Comparison of ENCODE assay signal across 19 mouse cellular contexts in genomic region chr1:88140492-88140891, GRCm38 (mm10). TPM values are rescaled to one million over a fixed set of nuclear protein-coding genes. Genes with fewer than 3 reads are reported as not detected.
DNase-seq lines count a peak whose midpoint lies in the region; ATAC-seq and TF ChIP-seq lines count a peak whose summit lies in the region.
"Not testable (repeated sequence)": the region's sequence is repeated elsewhere in the genome, so short reads cannot be mapped to it uniquely, and the experiment has no call there.
"Had no signal": no experiment of that assay in that cellular context is flagged by ENCODE, and none has a peak within 500 bp of the region (broad histone marks: within the 10 kb centered on the region; RNA-seq: fewer than 3 reads in every experiment).

No protein-coding gene starts in this region.

- TF ChIP-seq POLR2A in small intestine, adult 2 months (IDR thresholded peaks at IDR 0.05; ENCODE audit: low read depth, low read length) = not testable (repeated sequence)

- H3K9ac ChIP-seq in heart, embryonic 12.5 days; liver, embryonic 13.5 days; lung, embryonic 16.5 days (ENCODE audit: low read length): not testable (repeated sequence)

- 40% methylated on average over 1 of the region's 1 CpGs for WGBS in heart, embryonic 12.5 days
- 28% methylated on average over 1 of the region's 1 CpGs for WGBS in liver, embryonic 13.5 days (ENCODE audit: insufficient replicate concordance)
- WGBS in lung, embryonic 16.5 days = 33% methylated on average over 1 of the region's 1 CpGs
- 26% methylated on average over 1 of the region's 1 CpGs for WGBS in small intestine, adult 2 months

- not testable (repeated sequence) for TF ChIP-seq CTCF in small intestine, adult 2 months (IDR thresholded peaks at IDR 0.05; ENCODE audit: extremely low read depth, insufficient read length, insufficient replicate concordance, low read depth, low read length)

- peak; percentile 94 for ATAC-seq in heart, embryonic 12.5 days (ENCODE audit: insufficient number of reproducible peaks, low FRiP score)
- ATAC-seq in liver, embryonic 13.5 days (ENCODE audit: low read depth) = peak; percentile 99
- ATAC-seq in lung, embryonic 16.5 days (ENCODE audit: low read depth) = peak; percentile 43; the same call in 1 of the 2 replicates

- peak; percentile 84 for DNase-seq in NIH3T3 (ENCODE audit: low read depth)
- DNase-seq in kidney, adult 18-20 months = peak; percentile 64
- DNase-seq in kidney, postnatal 10 days = peak; percentile 55
- not testable (repeated sequence) for DNase-seq in liver, embryonic 13.5 days

- H3K27me3 ChIP-seq in heart, embryonic 12.5 days (replicated peaks); liver, embryonic 13.5 days; lung, embryonic 16.5 days (ENCODE audit: control insufficient read depth, insufficient read depth, low read depth, low read length); small intestine, adult 2 months (ENCODE audit: control insufficient read depth, insufficient read depth, low read length): not testable (repeated sequence)

- not testable (repeated sequence) for H3K4me2 ChIP-seq in heart, embryonic 12.5 days; liver, embryonic 13.5 days; lung, embryonic 16.5 days (ENCODE audit: low read depth, low read length)

- H3K27ac ChIP-seq in heart, embryonic 12.5 days (ENCODE audit: poor library complexity, severe bottlenecking); liver, embryonic 13.5 days; lung, embryonic 16.5 days (ENCODE audit: low read length): not testable (repeated sequence)
- 0 out of 2 replicates have a peak overlapping the region, but pooled peaks have one; percentile 15 for H3K27ac ChIP-seq in small intestine, adult 2 months (ENCODE audit: insufficient read depth, low read depth, low read length)

- H3K4me1 ChIP-seq in heart, embryonic 12.5 days (replicated peaks); lung, embryonic 16.5 days (replicated peaks; ENCODE audit: control insufficient read depth, insufficient read depth, low read length); small intestine, adult 2 months (ENCODE audit: control insufficient read depth, insufficient read depth, insufficient read length, low read length): not testable (repeated sequence)
- H3K4me1 ChIP-seq in liver, embryonic 13.5 days (replicated peaks) = peaks cover 15% of the 10 kb centered on the region

- H3K9me3 ChIP-seq in heart, embryonic 12.5 days (replicated peaks); liver, embryonic 13.5 days (replicated peaks); lung, embryonic 16.5 days (ENCODE audit: control insufficient read depth, low read length): not testable (repeated sequence)

- not testable (repeated sequence) for H3K36me3 ChIP-seq in heart, embryonic 12.5 days; liver, embryonic 13.5 days; lung, embryonic 16.5 days (ENCODE audit: control insufficient read depth, insufficient read depth, low read length); small intestine, adult 2 months (ENCODE audit: control insufficient read depth, insufficient read depth, low read length)

- not testable (repeated sequence) for H3K4me3 ChIP-seq in heart, embryonic 12.5 days; liver, embryonic 13.5 days (replicated peaks); lung, embryonic 16.5 days (ENCODE audit: low read length); small intestine, adult 2 months (ENCODE audit: low read depth, low read length)

RNA-seq across cellular contexts. Expression of gene Ugt1a6a, which starts 5.9 kb away (rescaled TPM):
- polyA plus RNA-seq in heart, embryonic 12.5 days (2016; fragmentation: Nextera tagmentation; extraction: Ambion mirVana) = not detected in 2 replicates
- polyA plus RNA-seq in liver, embryonic 13.5 days (2015; fragmentation: Nextera tagmentation; extraction: Ambion mirVana) = 3.4 and 4.3 TPM in 2 replicates
- polyA plus RNA-seq in lung, embryonic 16.5 days (2015; fragmentation: Nextera tagmentation; extraction: Ambion mirVana) = 3.7 and 3.9 TPM in 2 replicates
- 2.1 and 12.2 TPM in 2 replicates for polyA plus RNA-seq in small intestine, adult 2 months (2012; rRNA removed)

RNA-seq across cellular contexts. Expression of gene Ugt1a5, which starts 25.3 kb away (rescaled TPM):
- polyA plus RNA-seq in heart, embryonic 12.5 days (2016; fragmentation: Nextera tagmentation; extraction: Ambion mirVana) = not detected in 2 replicates
- not detected in 2 replicates for polyA plus RNA-seq in liver, embryonic 13.5 days (2015; fragmentation: Nextera tagmentation; extraction: Ambion mirVana)
- polyA plus RNA-seq in lung, embryonic 16.5 days (2015; fragmentation: Nextera tagmentation; extraction: Ambion mirVana) = not detected in 2 replicates
- polyA plus RNA-seq in small intestine, adult 2 months (2012; rRNA removed) = 0.28 and 0.34 TPM in 2 replicates
- polyA plus RNA-seq: C2C12; embryonic facial prominence, embryonic 14.5 days; forebrain, embryonic 11.5 days; heart, postnatal 0 days; hindbrain, embryonic 12.5 days; inflammation-experienced regulatory T-cells, adult 6 months; limb, embryonic 12.5 days; macrophage; midbrain, embryonic 14.5 days; myocyte; neural tube, embryonic 15.5 days had no signal

RNA-seq across cellular contexts. Expression of gene Ugt1a6b, which starts 37.4 kb away (rescaled TPM):
- polyA plus RNA-seq in heart, embryonic 12.5 days (2016; fragmentation: Nextera tagmentation; extraction: Ambion mirVana) = not detected in 2 replicates
- 2.1 TPM in 2 replicates for polyA plus RNA-seq in liver, embryonic 13.5 days (2015; fragmentation: Nextera tagmentation; extraction: Ambion mirVana)
- polyA plus RNA-seq in lung, embryonic 16.5 days (2015; fragmentation: Nextera tagmentation; extraction: Ambion mirVana) = 0.43 and 0.94 TPM in 2 replicates
- 2.7 and 3.6 TPM in 2 replicates for polyA plus RNA-seq in small intestine, adult 2 months (2012; rRNA removed)
- polyA plus RNA-seq: C2C12; forebrain, embryonic 11.5 days; heart, postnatal 0 days; inflammation-experienced regulatory T-cells, adult 6 months; limb, embryonic 12.5 days; neural tube, embryonic 15.5 days had no signal

RNA-seq across cellular contexts. Expression of gene Ugt1a7c, which starts 45.6 kb away (rescaled TPM):
- 0.58 and 0.78 TPM in 2 replicates for polyA plus RNA-seq in heart, embryonic 12.5 days (2016; fragmentation: Nextera tagmentation; extraction: Ambion mirVana)
- 1.7 and 1.9 TPM in 2 replicates for polyA plus RNA-seq in liver, embryonic 13.5 days (2015; fragmentation: Nextera tagmentation; extraction: Ambion mirVana)
- polyA plus RNA-seq in lung, embryonic 16.5 days (2015; fragmentation: Nextera tagmentation; extraction: Ambion mirVana) = 2.3 TPM in 2 replicates
- 57.1 and 60.9 TPM in 2 replicates for polyA plus RNA-seq in small intestine, adult 2 months (2012; rRNA removed)
- polyA plus RNA-seq: C2C12 had no signal

RNA-seq across cellular contexts. Expression of gene Ugt1a8, which starts 52.9 kb away (rescaled TPM):
- polyA plus RNA-seq in heart, embryonic 12.5 days (2016; fragmentation: Nextera tagmentation; extraction: Ambion mirVana) = not detected in 2 replicates
- not detected in 2 replicates for polyA plus RNA-seq in liver, embryonic 13.5 days (2015; fragmentation: Nextera tagmentation; extraction: Ambion mirVana)
- polyA plus RNA-seq in lung, embryonic 16.5 days (2015; fragmentation: Nextera tagmentation; extraction: Ambion mirVana) = not detected in 2 replicates
- not detected in 2 replicates for polyA plus RNA-seq in small intestine, adult 2 months (2012; rRNA removed)
- polyA plus RNA-seq: adrenal gland, adult 2 months; C2C12; embryonic facial prominence, embryonic 14.5 days; forebrain, embryonic 11.5 days; heart, postnatal 0 days; hindbrain, embryonic 12.5 days; limb, embryonic 12.5 days; macrophage; midbrain, embryonic 14.5 days; myocyte; neural tube, embryonic 15.5 days had no signal

Comparison
In these comparisons a context has a peak if more than half of its experiments do, and no peak if none do; other contexts are left out.
1. ATAC-seq: peak in every context shown above with its lines; median percentile 99 in liver, embryonic 13.5 days; 94 in heart, embryonic 12.5 days; 43 in lung, embryonic 16.5 days.